Mouse (Mus musculus) liver, adult 2 months (tissue): ENCODE results near the gene Ephb3.

Experiments used
- CTCF ChIP-seq: fragments of 200-500 bp; IDR thresholded peaks from 2 replicates; pipeline ENCODE4 v1.5.1; 2011; ENCODE audit warnings: low read depth, low read length, control low read depth
- POLR2A ChIP-seq: fragments of 200-500 bp; IDR thresholded peaks from 2 replicates; pipeline ENCODE4 v1.6.1; 2011; ENCODE audit warnings: low read length, control low read depth; ENCODE audit not compliant: insufficient read depth; ENCODE audit errors: extremely low read depth

- TF ChIP-seq POLR2A (no peak), CTCF (no peak)
Observed at GRCm38 (mm10) chr16:21247871-21248712, 43.5 kb downstream of the Ephb3 start.
